ENCODE assay signal across 27 mouse cellular contexts in the genomic region with DNA sequence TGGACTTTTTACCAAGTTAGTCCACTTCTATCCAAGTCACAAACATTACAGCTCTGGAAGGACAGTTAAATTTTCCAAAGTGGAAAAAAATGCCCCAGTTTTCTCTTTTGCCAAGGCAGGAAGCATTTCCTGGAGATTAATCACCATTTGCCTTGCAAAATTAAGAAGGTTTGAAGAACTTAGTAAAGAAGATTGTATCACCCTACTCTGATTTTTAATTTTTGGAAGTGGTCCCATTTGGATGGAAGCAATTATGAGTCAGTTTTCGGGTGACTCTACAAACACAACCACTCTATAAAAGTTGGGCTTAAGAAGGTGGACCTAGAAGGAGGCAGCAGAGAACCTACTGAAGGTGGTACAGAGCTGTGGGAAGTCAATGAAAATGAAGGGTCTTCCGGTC. TPM values are rescaled to one million over a fixed set of nuclear protein-coding genes. Genes with fewer than 3 reads are reported as not detected.
DNase-seq lines count a peak whose midpoint lies in the region; ATAC-seq and TF ChIP-seq lines count a peak whose summit lies in the region.
"Had no signal": no experiment of that assay in that cellular context is flagged by ENCODE, and none has a peak within 500 bp of the region (broad histone marks: within the 10 kb centered on the region; RNA-seq: fewer than 3 reads in every experiment).

Mmp3 (plus strand) TSS at position 301 of the 400 bp plus-strand sequence.

- no peaks in the 10 kb centered on the region for H3K27me3 ChIP-seq in heart, embryonic 12.5 days (replicated peaks)
- no peaks in the 10 kb centered on the region for H3K27me3 ChIP-seq in forebrain, embryonic 13.5 days
- H3K27me3 ChIP-seq: CH12.LX had no signal

- no peaks in the 10 kb centered on the region for H3K9me3 ChIP-seq in heart, embryonic 12.5 days (replicated peaks)
- no peaks in the 10 kb centered on the region for H3K9me3 ChIP-seq in forebrain, embryonic 13.5 days (replicated peaks)
- H3K9me3 ChIP-seq: G1E had no signal

- 80% methylated on average over 2 of the region's 2 CpGs for WGBS in heart, embryonic 12.5 days
- 90% methylated on average over 2 of the region's 2 CpGs for WGBS in forebrain, embryonic 13.5 days

- no peak for TF ChIP-seq POLR2A in embryonic fibroblast, embryonic 13.5 days (IDR thresholded peaks at IDR 0.05; ENCODE audit: low read depth, low read length)

- DNase-seq in heart, adult 8-10 months (ENCODE audit: low spot score) = peak; percentile 6
- DNase-seq in 3T3-L1 (ENCODE audit: low read depth, low spot score) = peak; percentile 39
- DNase-seq in skeletal muscle tissue, adult 2 months (ENCODE audit: low read depth, low spot score) = peak; percentile 1
- DNase-seq in lung, postnatal 25 days (ENCODE audit: low spot score) = no peak
- no peak for DNase-seq in left cerebral cortex, adult 18-20 months (ENCODE audit: low spot score in 2 of 2)
- DNase-seq: adrenal gland, adult 2 months; adrenal gland, adult 8-10 months; adrenal gland, postnatal 10 days; adrenal gland, postnatal 14 days; adrenal gland, postnatal 25 days; adrenal gland, postnatal 36 days; B cell, adult 2 months; cerebellum, adult 11 months; cerebellum, adult 11-12 months; cerebellum, adult 18-20 months had no signal

- no peak within 1 kb of the TSS for H3K4me2 ChIP-seq in heart, embryonic 12.5 days
- H3K4me2 ChIP-seq in forebrain, embryonic 13.5 days = no peak within 1 kb of the TSS

- H3K9ac ChIP-seq in heart, embryonic 12.5 days = no peak within 1 kb of the TSS
- no peak within 1 kb of the TSS for H3K9ac ChIP-seq in forebrain, embryonic 13.5 days

- no peak within 1 kb of the TSS for H3K4me3 ChIP-seq in heart, embryonic 12.5 days
- no peak within 1 kb of the TSS for H3K4me3 ChIP-seq in embryonic fibroblast, embryonic 13.5 days (ENCODE audit: insufficient read depth, low read length)
- no peak within 1 kb of the TSS for H3K4me3 ChIP-seq in forebrain, embryonic 13.5 days

- TF ChIP-seq CTCF in embryonic fibroblast, embryonic 13.5 days (IDR thresholded peaks at IDR 0.05; ENCODE audit: borderline replicate concordance, insufficient read depth, low read length) = no peak

- no peak within 1 kb of the TSS for H3K27ac ChIP-seq in heart, embryonic 12.5 days (ENCODE audit: poor library complexity, severe bottlenecking)
- no peak within 1 kb of the TSS for H3K27ac ChIP-seq in embryonic fibroblast, embryonic 13.5 days (ENCODE audit: insufficient read depth, low read length)
- no peak within 1 kb of the TSS for H3K27ac ChIP-seq in forebrain, embryonic 13.5 days

- H3K4me1 ChIP-seq in heart, embryonic 12.5 days (replicated peaks) = no peaks in the 10 kb centered on the region
- H3K4me1 ChIP-seq in embryonic fibroblast, embryonic 13.5 days (ENCODE audit: control insufficient read depth, insufficient read depth, low read length) = no peaks in the 10 kb centered on the region
- no peaks in the 10 kb centered on the region for H3K4me1 ChIP-seq in forebrain, embryonic 13.5 days

- ATAC-seq in heart, embryonic 12.5 days (ENCODE audit: insufficient number of reproducible peaks, low FRiP score) = no peak
- no peak for ATAC-seq in forebrain, embryonic 13.5 days
- ATAC-seq: activated CD4-positive, CD25-positive, alpha-beta regulatory T cell, adult 4 months; CD4-positive, CD25-positive, alpha-beta regulatory T cell, adult 4 months; Patski had no signal

- H3K36me3 ChIP-seq in heart, embryonic 12.5 days = no peaks in the 10 kb centered on the region
- H3K36me3 ChIP-seq in forebrain, embryonic 13.5 days (ENCODE audit: poor library complexity, severe bottlenecking) = no peaks in the 10 kb centered on the region
- H3K36me3 ChIP-seq: G1E had no signal

RNA-seq across cellular contexts. Expression of gene Mmp3, which starts in this region (rescaled TPM):
- under 1 TPM; 0.24 to 0.37 (median 0.32) TPM for total RNA-seq in heart, adult 8-10 months (2022)
- not detected in 2 replicates for polyA plus RNA-seq in heart, embryonic 12.5 days (2016; fragmentation: Nextera tagmentation; extraction: Ambion mirVana)
- polyA plus RNA-seq in embryonic fibroblast, embryonic 13.5 days (2011; ENCODE audit: insufficient read length, low read depth, missing spikeins) = 15.5 and 16.4 TPM in 2 replicates
- not detected in 2 replicates for polyA plus RNA-seq in forebrain, embryonic 13.5 days (2015; fragmentation: Nextera tagmentation; extraction: Ambion mirVana)
- not detected for total RNA-seq in left cerebral cortex, adult 18-20 months (2021)
- total RNA-seq: adrenal gland, adult 2 months; adrenal gland, postnatal 14 days; adrenal gland, postnatal 25 days; adrenal gland, postnatal 4 days; CH12.LX; ES-E14; MEL had no signal
- polyA plus RNA-seq: activated CD4-positive, CD25-positive, alpha-beta regulatory T cell, adult 4 months; adrenal gland, adult 2 months; brain, embryonic 14.5 days; CD4-positive, CD25-positive, alpha-beta regulatory T cell, adult 4 months; G1E had no signal

Comparison
In these comparisons a context has a peak if more than half of its experiments do, and no peak if none do; other contexts are left out.
1. RNA of gene Mmp3 (polyA plus RNA-seq): 15.5 to 16.4 TPM in embryonic fibroblast, embryonic 13.5 days; not detected in heart, embryonic 12.5 days and not detected in forebrain, embryonic 13.5 days; every median in the first group is over 10 times any median in the second.
2. Peak in DNase-seq in heart, adult 8-10 months; RNA of the gene not detected or under 1 TPM.
3. DNase-seq: peak in 3T3-L1 (single experiment) and skeletal muscle tissue, adult 2 months (single experiment); none in lung, postnatal 25 days (single experiment) and left cerebral cortex, adult 18-20 months (0 of 2).